Mouse (Mus musculus) lung, postnatal 0 days (tissue): ENCODE measurements around the gene Mab21l1.

Experiments used
- CTCF ChIP-seq: IDR thresholded peaks from 2 replicates; pipeline ENCODE4 v1.5.1; 2016; ENCODE audit warnings: antibody characterized with exemption, mild to moderate bottlenecking
- EP300 ChIP-seq: IDR thresholded peaks from 2 replicates; pipeline ENCODE4 v1.6.1; 2016; ENCODE audit warnings: antibody characterized with exemption, mild to moderate bottlenecking, control low read depth

DNA sequence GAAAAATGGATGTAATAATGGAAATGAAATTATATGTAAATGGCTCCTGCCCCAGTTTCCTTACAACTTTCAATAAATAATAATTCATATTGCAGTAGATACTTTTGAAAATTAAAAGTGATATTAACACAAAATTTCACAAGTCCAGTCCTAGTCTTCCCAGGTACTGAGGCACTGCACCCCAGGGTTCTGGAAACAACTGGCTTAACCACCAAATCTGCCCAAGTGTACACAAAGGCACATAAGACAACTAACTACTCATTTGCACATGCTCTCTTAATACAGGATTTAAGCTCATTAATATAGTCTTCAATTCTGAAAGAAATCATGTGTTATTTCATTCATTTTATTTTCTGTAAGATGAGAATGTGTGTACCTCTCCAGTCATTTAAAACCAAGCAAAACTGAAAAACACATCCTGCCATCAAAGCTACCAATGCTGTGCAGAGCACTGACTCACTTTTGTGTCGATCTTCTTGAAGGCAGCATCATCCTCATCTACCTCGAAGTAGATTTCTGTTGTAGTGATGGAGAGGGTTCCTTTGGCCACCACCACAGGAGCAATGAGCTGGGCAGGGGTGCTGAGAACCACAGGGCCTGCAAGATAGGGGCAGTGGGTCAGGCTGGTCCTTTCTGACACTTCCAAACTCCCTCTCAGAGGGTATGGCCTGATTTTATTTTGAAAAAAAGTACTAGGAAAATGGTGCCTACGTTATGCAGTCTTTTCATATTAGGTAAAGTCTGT is 3.8 kb downstream of the Mab21l1 start:
- no peak for TF ChIP-seq CTCF
- TF ChIP-seq EP300, result no peak
